In genomic region chr6:137217841-137218463, GRCm38 (mm10) we compare ENCODE assay signal across 21 mouse cellular contexts. TPM values are rescaled to one million over a fixed set of nuclear protein-coding genes. Genes with fewer than 3 reads are reported as not detected.
"Had no signal": no experiment of that assay in that cellular context is flagged by ENCODE, and none has a peak within 500 bp of the region (broad histone marks: within the 10 kb centered on the region; RNA-seq: fewer than 3 reads in every experiment).

No protein-coding gene starts in this region.

- H3K36me3 ChIP-seq: kidney, embryonic 15.5 days; limb, embryonic 12.5 days; limb, embryonic 15.5 days; liver, embryonic 13.5 days; neural tube, embryonic 13.5 days had no signal

- H3K9me3 ChIP-seq: kidney, embryonic 15.5 days; limb, embryonic 12.5 days; limb, embryonic 15.5 days; liver, embryonic 13.5 days; neural tube, embryonic 13.5 days had no signal

- H3K4me3 ChIP-seq: kidney, embryonic 15.5 days; limb, embryonic 12.5 days; limb, embryonic 15.5 days; liver, embryonic 13.5 days; myocyte; neural tube, embryonic 13.5 days had no signal

- H3K9ac ChIP-seq: kidney, embryonic 15.5 days; limb, embryonic 12.5 days; limb, embryonic 15.5 days; liver, embryonic 13.5 days; neural tube, embryonic 13.5 days had no signal

- H3K4me2 ChIP-seq: kidney, embryonic 15.5 days; limb, embryonic 12.5 days; limb, embryonic 15.5 days; liver, embryonic 13.5 days; midbrain, embryonic 11.5 days; neural tube, embryonic 13.5 days had no signal

- H3K27ac ChIP-seq: kidney, embryonic 15.5 days; limb, embryonic 12.5 days; limb, embryonic 15.5 days; liver, embryonic 13.5 days; neural tube, embryonic 13.5 days had no signal

- H3K27me3 ChIP-seq: kidney, embryonic 15.5 days; limb, embryonic 12.5 days; limb, embryonic 15.5 days; liver, embryonic 13.5 days; neural tube, embryonic 13.5 days had no signal

- DNase-seq: kidney, adult 8-10 months; kidney, postnatal 10 days; kidney, postnatal 36 days; liver, embryonic 13.5 days; lung, adult 2 months; lung, postnatal 14 days; lung, postnatal 4 days; midbrain, embryonic 14.5 days; retina, postnatal 1 day; thymus, adult 18-20 months; thymus, postnatal 36 days had no signal

- H3K4me1 ChIP-seq: kidney, embryonic 15.5 days; limb, embryonic 12.5 days; limb, embryonic 15.5 days; liver, embryonic 13.5 days; neural tube, embryonic 13.5 days had no signal

RNA-seq across cellular contexts. Expression of gene Ptpro, which starts 34.2 kb away (rescaled TPM):
- total RNA-seq: megakaryocyte-erythroid progenitor cell, adult 5-6 weeks had no signal
- polyA plus RNA-seq: myocyte had no signal

RNA-seq across cellular contexts. Expression of gene Rerg, which starts 47.7 kb away (rescaled TPM):
- total RNA-seq: megakaryocyte progenitor cell, adult 5-6 weeks; megakaryocyte-erythroid progenitor cell, adult 5-6 weeks; monocyte, adult 5-6 weeks; neutrophil, adult 5-6 weeks had no signal
